Mouse (Mus musculus) heart, embryonic 16.5 days (tissue): ENCODE data around the gene Dok3. TPM values are rescaled to one million over a fixed set of nuclear protein-coding genes. Genes with fewer than 3 reads are reported as not detected.

Experiments
- ATAC-seq: fragments of 200-750 bp; cut with Nextera tagmentation; replicated peaks from 2 replicates; pipeline ENCODE4 v1.8.0; 2017; ENCODE audit warnings: moderate number of reproducible peaks; ENCODE audit not compliant: insufficient read depth, low FRiP score; ENCODE audit errors: extremely low read depth
- H3K27ac ChIP-seq: fragments of 300-500 bp; sonication (generic); 2 replicates; pipeline ENCODE4 v1.5.1; 2014; ENCODE audit warnings: mild to moderate bottlenecking, low read length, control low read depth, moderate library complexity
- H3K27me3 ChIP-seq: fragments of 300-500 bp; sonication (generic); 2 replicates; pipeline ENCODE4 v1.6.1; 2014; ENCODE audit warnings: low read length, mixed read lengths; ENCODE audit not compliant: control insufficient read depth, insufficient read depth
- H3K36me3 ChIP-seq: fragments of 300-500 bp; sonication (generic); 2 replicates; pipeline ENCODE4 v1.6.1; 2014; ENCODE audit not compliant: control insufficient read depth, insufficient read depth
- H3K4me1 ChIP-seq: fragments of 300-500 bp; sonication (generic); 2 replicates; pipeline ENCODE4 v1.6.1; 2014; ENCODE audit warnings: low read length, mixed read lengths; ENCODE audit not compliant: control insufficient read depth, insufficient read depth
- H3K4me2 ChIP-seq: fragments of 300-500 bp; sonication (generic); 2 replicates; pipeline ENCODE4 v1.6.1; 2014; ENCODE audit warnings: low read depth, mild to moderate bottlenecking, control low read depth, low read length
- H3K4me3 ChIP-seq: fragments of 300-500 bp; sonication (generic); 2 replicates; pipeline ENCODE4 v1.5.1; 2014; ENCODE audit warnings: mild to moderate bottlenecking, control low read depth, low read length
- H3K9ac ChIP-seq: fragments of 300-500 bp; sonication (generic); 2 replicates; pipeline ENCODE4 v1.6.1; 2014; ENCODE audit warnings: low read length, control low read depth
- H3K9me3 ChIP-seq: fragments of 300-500 bp; sonication (generic); replicated peaks from 2 replicates; pipeline ENCODE4 v1.6.1; 2016; ENCODE audit warnings: low read length; ENCODE audit not compliant: control insufficient read depth
- WGBS: fragments of 180-500 bp; shearing (Covaris S2); extraction: QIAGEN DNeasy Blood & Tissue Kit; methylation state at CpG from one replicate; pipeline ENCODE4 v1.1.7; 2014; 5-methylcytosine and 5-hydroxymethylcytosine counted together
- polyA plus RNA-seq: library from polyadenylated mRNA; unstranded; fragments of >200 nt; fragmentation: Nextera tagmentation; extraction: Ambion mirVana; gene quantifications from 2 replicates; pipeline ENCODE4 v1.2.1, GENCODE M21; 2015

Dok3 gene
- polyA plus RNA-seq, 1 experiment from 2014 or later = 2.2 TPM

GRCm38 (mm10) chr13:55527834-55528772 is 993 bp downstream of the Dok3 start:
- Histone ChIP-seq H3K4me2 (no peak overlapping the region), H3K4me1 (no peaks in the 10 kb centered on the region; the same call in 1 of the 2 replicates), H3K9me3 (no peaks in the 10 kb centered on the region), H3K4me3 (no peak overlapping the region), H3K27me3 (no peaks in the 10 kb centered on the region), H3K9ac (no peak overlapping the region), H3K27ac (0 out of 2 replicates have a peak overlapping the region, but pooled peaks have one; percentile 9), H3K36me3 (peaks cover 23% of the 10 kb centered on the region)
- no peak for ATAC-seq
- WGBS = 69% methylated on average over 18 of the region's 18 CpGs

GRCm38 (mm10) chr13:55527212-55527611 is 1.9 kb downstream of the Dok3 start:
- Histone ChIP-seq H3K27ac (no peak overlapping the region), H3K9me3 (no peaks in the 10 kb centered on the region), H3K36me3 (peaks cover 18% of the 10 kb centered on the region), H3K9ac (no peak overlapping the region), H3K4me1 (no peaks in the 10 kb centered on the region; the same call in 1 of the 2 replicates), H3K4me3 (no peak overlapping the region), H3K4me2 (no peak overlapping the region), H3K27me3 (no peaks in the 10 kb centered on the region)
- no peak for ATAC-seq
- WGBS = 82% methylated on average over 16 of the region's 16 CpGs

- Histone ChIP-seq H3K27me3 (no peaks in the 10 kb centered on the region), H3K27ac (no peak overlapping the region), H3K9me3 (no peaks in the 10 kb centered on the region), H3K4me2 (no peak overlapping the region), H3K4me3 (no peak overlapping the region), H3K9ac (no peak overlapping the region), H3K4me1 (no peaks in the 10 kb centered on the region; the same call in 1 of the 2 replicates), H3K36me3 (peaks cover 6% of the 10 kb centered on the region)
- ATAC-seq = no peak
- 75% methylated on average over 16 of the region's 16 CpGs for WGBS
Measured at GRCm38 (mm10) chr13:55525733-55526553, 3.2 kb downstream of the Dok3 start.

GRCm38 (mm10) chr13:55523951-55524600 is 5.0 kb downstream of the Dok3 start:
- H3K4me2 ChIP-seq = no peak overlapping the region
- no peaks in the 10 kb centered on the region for H3K27me3 ChIP-seq
- H3K27ac ChIP-seq = peak overlapping the region; percentile 80; the same call in 1 of the 2 replicates
- no peaks in the 10 kb centered on the region for H3K9me3 ChIP-seq
- no peak overlapping the region for H3K4me3 ChIP-seq
- WGBS = 81% methylated on average over 23 of the region's 23 CpGs
- H3K36me3 ChIP-seq = no peaks in the 10 kb centered on the region
- no peaks in the 10 kb centered on the region; the same call in 1 of the 2 replicates for H3K4me1 ChIP-seq
- H3K9ac ChIP-seq = no peak overlapping the region
- no peak for ATAC-seq

GRCm38 (mm10) chr13:55523278-55523677 is 5.8 kb downstream of the Dok3 start:
- WGBS = 61% methylated on average over 17 of the region's 17 CpGs
- no peak overlapping the region for H3K9ac ChIP-seq
- no peaks in the 10 kb centered on the region for H3K36me3 ChIP-seq
- no peaks in the 10 kb centered on the region for H3K9me3 ChIP-seq
- no peaks in the 10 kb centered on the region for H3K27me3 ChIP-seq
- peak overlapping the region; percentile 80 for H3K27ac ChIP-seq
- peak; percentile 23; the same call in 1 of the 2 replicates for ATAC-seq
- no peak overlapping the region for H3K4me2 ChIP-seq
- no peak overlapping the region for H3K4me3 ChIP-seq
- no peaks in the 10 kb centered on the region; the same call in 1 of the 2 replicates for H3K4me1 ChIP-seq

GRCm38 (mm10) chr13:55522730-55523129 is 6.4 kb downstream of the Dok3 start:
- Histone ChIP-seq H3K4me3 (no peak overlapping the region), H3K4me2 (no peak overlapping the region), H3K9me3 (no peaks in the 10 kb centered on the region), H3K36me3 (no peaks in the 10 kb centered on the region), H3K9ac (no peak overlapping the region), H3K4me1 (no peaks in the 10 kb centered on the region; the same call in 1 of the 2 replicates), H3K27me3 (peaks cover 3% of the 10 kb centered on the region; the same call in 1 of the 2 replicates), H3K27ac (peak overlapping the region; percentile 80)
- ATAC-seq = peak; percentile 28; the same call in 1 of the 2 replicates
- WGBS = 45% methylated on average over 8 of the region's 8 CpGs

GRCm38 (mm10) chr13:55519606-55520005 is 9.5 kb downstream of the Dok3 start:
- WGBS = 57% methylated on average over 4 of the region's 4 CpGs
- no peak overlapping the region for H3K4me2 ChIP-seq
- no peak overlapping the region for H3K4me3 ChIP-seq
- ATAC-seq = no peak
- H3K9me3 ChIP-seq = no peaks in the 10 kb centered on the region
- no peaks in the 10 kb centered on the region; the same call in 1 of the 2 replicates for H3K4me1 ChIP-seq
- no peak overlapping the region for H3K27ac ChIP-seq
- H3K36me3 ChIP-seq = no peaks in the 10 kb centered on the region
- H3K27me3 ChIP-seq = peaks cover 15% of the 10 kb centered on the region
- no peak overlapping the region for H3K9ac ChIP-seq

- Histone ChIP-seq H3K9ac (no peak overlapping the region), H3K27me3 (peaks cover 15% of the 10 kb centered on the region), H3K9me3 (no peaks in the 10 kb centered on the region), H3K4me3 (no peak overlapping the region), H3K4me1 (peaks cover 4% of the 10 kb centered on the region), H3K4me2 (no peak overlapping the region), H3K27ac (no peak overlapping the region), H3K36me3 (no peaks in the 10 kb centered on the region)
- WGBS = 6% methylated on average over 5 of the region's 5 CpGs
- no peak for ATAC-seq
Measured at GRCm38 (mm10) chr13:55516955-55517354, 12.1 kb downstream of the Dok3 start.
